Mouse (Mus musculus): ENCODE measurements around the gene Tagln2. TPM values are rescaled to one million over a fixed set of nuclear protein-coding genes. Genes with fewer than 3 reads are reported as not detected.

Gene Tagln2
- polyA plus RNA-seq, 1 experiment from 2014 or later = 82.5 TPM

DNA sequence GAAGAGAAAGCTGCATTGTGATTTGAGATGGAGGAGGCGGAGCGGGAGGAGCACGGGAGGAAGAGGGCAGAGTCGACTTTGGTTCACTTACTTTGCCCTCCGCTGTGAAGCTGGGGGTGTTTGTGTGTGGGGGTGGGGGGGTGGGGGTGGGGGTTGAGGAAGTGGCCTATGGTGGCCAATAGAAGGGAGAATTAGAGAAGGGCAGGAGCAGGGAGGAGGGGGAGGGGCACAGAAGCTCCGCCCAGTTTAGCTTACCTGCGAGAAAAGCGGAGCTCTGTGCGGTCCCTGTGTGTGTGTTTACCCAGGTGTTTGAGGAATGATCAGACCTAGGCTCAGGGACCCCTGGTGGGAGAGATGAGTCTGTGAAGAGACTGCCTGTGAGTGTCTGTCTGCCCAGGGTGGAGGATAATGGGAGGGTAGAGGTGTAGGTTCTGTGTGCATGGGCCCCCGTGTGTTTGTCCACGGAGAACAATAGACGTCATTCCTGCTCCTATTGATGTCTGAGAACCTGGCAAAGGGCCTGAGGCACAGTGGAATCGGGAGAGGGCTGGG, 10.7 kb downstream of the Tagln2 start:
- peak; percentile 40 for DNase-seq (ENCODE audit: low spot score)
- Histone ChIP-seq H3K4me1 (peaks cover 39% of the 10 kb centered on the region), H3K27me3 (replicated peaks; ENCODE audit: low read depth, poor library complexity, severe bottlenecking) (0 out of 2 replicates have a peak, but pooled peaks cover 3% of the 10 kb centered on the region), H3K4me3 (peak overlapping the region; percentile 30), H3K27ac (replicated peaks) (peak overlapping the region; percentile 40), H3K9me3 (no peaks in the 10 kb centered on the region), H3K36me3 (replicated peaks) (peaks cover 9% of the 10 kb centered on the region; the same call in 1 of the 2 replicates)
- WGBS = 24% methylated on average over 13 of the region's 13 CpGs

GRCm38 (mm10) chr1:172512962-172513361, 13.1 kb downstream of the Tagln2 start:
- 26% methylated on average over 13 of the region's 13 CpGs for WGBS
- Histone ChIP-seq H3K36me3 (replicated peaks) (no peaks in the 10 kb centered on the region), H3K4me1 (peaks cover 35% of the 10 kb centered on the region), H3K27ac (replicated peaks) (peak overlapping the region; percentile 78), H3K27me3 (replicated peaks; ENCODE audit: low read depth, poor library complexity, severe bottlenecking) (0 out of 2 replicates have a peak, but pooled peaks cover 3% of the 10 kb centered on the region), H3K9me3 (peaks cover 6% of the 10 kb centered on the region; the same call in 1 of the 2 replicates), H3K4me3 (0 out of 2 replicates have a peak overlapping the region, but pooled peaks have one; percentile 21)
- DNase-seq (ENCODE audit: low spot score) = peak; percentile 51

- peak; percentile 38 for DNase-seq (ENCODE audit: low spot score)
- peaks cover 6% of the 10 kb centered on the region; the same call in 1 of the 2 replicates for H3K9me3 ChIP-seq
- H3K36me3 ChIP-seq (replicated peaks) = no peaks in the 10 kb centered on the region
- peaks cover 35% of the 10 kb centered on the region for H3K4me1 ChIP-seq
- H3K27me3 ChIP-seq (replicated peaks; ENCODE audit: low read depth, poor library complexity, severe bottlenecking) = 0 out of 2 replicates have a peak, but pooled peaks cover 3% of the 10 kb centered on the region
- H3K4me3 ChIP-seq = no peak overlapping the region
- 80% methylated on average over 17 of the region's 17 CpGs for WGBS
- H3K27ac ChIP-seq (replicated peaks) = peak overlapping the region; percentile 78; the same call in 1 of the 2 replicates
Observed at GRCm38 (mm10) chr1:172513525-172514212, 13.8 kb downstream of the Tagln2 start.

DNA sequence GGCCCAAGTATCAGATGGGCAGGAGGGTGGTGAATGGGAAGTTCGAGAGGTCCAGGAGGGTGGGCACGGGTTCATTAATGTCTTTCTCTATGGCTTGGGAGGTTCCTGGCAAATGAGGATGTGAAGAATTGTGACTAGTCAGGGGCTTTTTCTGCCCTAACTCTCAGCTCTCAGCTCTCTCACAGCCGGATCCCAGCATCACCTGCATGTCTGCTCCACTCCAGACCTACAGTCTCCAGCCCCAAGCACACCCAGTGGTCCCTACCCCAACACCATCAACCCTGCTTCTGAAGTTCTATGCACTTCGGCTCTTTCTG, 14.3 kb downstream of the Tagln2 start:
- Histone ChIP-seq H3K36me3 (replicated peaks) (no peaks in the 10 kb centered on the region), H3K9me3 (peaks cover 6% of the 10 kb centered on the region; the same call in 1 of the 2 replicates), H3K27ac (replicated peaks) (no peak overlapping the region; the same call in 1 of the 2 replicates), H3K27me3 (replicated peaks; ENCODE audit: low read depth, poor library complexity, severe bottlenecking) (0 out of 2 replicates have a peak, but pooled peaks cover 3% of the 10 kb centered on the region), H3K4me3 (no peak overlapping the region), H3K4me1 (peaks cover 35% of the 10 kb centered on the region)
- no peak for DNase-seq (ENCODE audit: low spot score)
- 84% methylated on average over 4 of the region's 4 CpGs for WGBS

GRCm38 (mm10) chr1:172514551-172515268, 14.9 kb downstream of the Tagln2 start:
- no peak overlapping the region for H3K4me3 ChIP-seq
- no peak for DNase-seq (ENCODE audit: low spot score)
- peaks cover 6% of the 10 kb centered on the region; the same call in 1 of the 2 replicates for H3K9me3 ChIP-seq
- H3K27ac ChIP-seq (replicated peaks) = no peak overlapping the region; the same call in 1 of the 2 replicates
- H3K36me3 ChIP-seq (replicated peaks) = no peaks in the 10 kb centered on the region
- peaks cover 34% of the 10 kb centered on the region for H3K4me1 ChIP-seq
- 78% methylated on average over 7 of the region's 7 CpGs for WGBS
- H3K27me3 ChIP-seq (replicated peaks; ENCODE audit: low read depth, poor library complexity, severe bottlenecking) = peaks cover 5% of the 10 kb centered on the region; the same call in 1 of the 2 replicates

DNA sequence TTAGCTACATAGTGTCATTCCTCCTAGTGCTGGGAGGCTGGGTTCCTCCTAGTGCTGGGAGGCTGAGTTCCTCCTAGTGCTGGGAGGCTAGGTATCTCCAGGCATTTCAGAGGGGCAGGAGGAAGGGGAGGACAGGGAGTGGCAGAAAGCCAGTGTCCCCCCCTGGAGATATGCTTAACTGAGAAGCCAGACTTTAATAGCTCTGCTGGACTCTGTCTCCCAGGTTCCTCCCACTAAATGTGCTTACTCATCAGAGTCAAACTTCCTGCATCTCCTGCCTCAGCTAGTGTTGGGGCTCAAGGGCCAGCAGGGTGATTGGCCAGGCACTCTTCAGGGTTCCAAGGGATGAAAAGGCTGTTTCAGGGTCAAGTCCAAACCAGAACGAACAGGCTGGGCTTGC, 15.5 kb downstream of the Tagln2 start:
- H3K36me3 ChIP-seq (replicated peaks) = no peaks in the 10 kb centered on the region
- H3K4me1 ChIP-seq = peaks cover 35% of the 10 kb centered on the region
- 72% methylated on average over 1 of the region's 1 CpGs for WGBS
- H3K27me3 ChIP-seq (replicated peaks; ENCODE audit: low read depth, poor library complexity, severe bottlenecking) = peaks cover 10% of the 10 kb centered on the region; the same call in 1 of the 2 replicates
- no peak overlapping the region for H3K4me3 ChIP-seq
- no peak overlapping the region for H3K27ac ChIP-seq (replicated peaks)
- no peak for DNase-seq (ENCODE audit: low spot score)
- H3K9me3 ChIP-seq = peaks cover 6% of the 10 kb centered on the region; the same call in 1 of the 2 replicates

DNA sequence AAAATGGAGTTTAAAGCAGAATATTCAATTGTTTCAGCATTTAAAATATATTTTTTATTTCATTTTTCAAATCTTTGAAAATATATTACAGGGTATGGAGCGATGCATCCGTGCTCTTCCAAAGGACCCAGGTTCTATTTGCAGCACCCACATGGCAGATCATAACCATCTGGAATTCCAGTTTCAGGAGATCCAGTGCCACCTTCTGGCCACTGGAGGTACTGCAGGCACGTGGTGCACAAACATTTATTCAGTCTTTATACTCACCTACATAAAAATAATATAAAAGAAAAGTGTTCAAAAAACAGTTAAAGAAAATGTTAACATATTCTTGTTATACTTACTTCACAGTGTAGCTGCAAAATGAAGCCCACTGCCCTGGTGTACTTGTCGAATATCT, 18.2 kb downstream of the Tagln2 start:
- Histone ChIP-seq H3K36me3 (replicated peaks) (no peaks in the 10 kb centered on the region), H3K9me3 (peaks cover 6% of the 10 kb centered on the region; the same call in 1 of the 2 replicates), H3K4me3 (no peak overlapping the region), H3K4me1 (peaks cover 33% of the 10 kb centered on the region), H3K27ac (replicated peaks) (no peak overlapping the region), H3K27me3 (replicated peaks; ENCODE audit: low read depth, poor library complexity, severe bottlenecking) (peaks cover 16% of the 10 kb centered on the region; the same call in 1 of the 2 replicates)
- no peak for DNase-seq (ENCODE audit: low spot score)
- 75% methylated on average over 4 of the region's 4 CpGs for WGBS

DNA sequence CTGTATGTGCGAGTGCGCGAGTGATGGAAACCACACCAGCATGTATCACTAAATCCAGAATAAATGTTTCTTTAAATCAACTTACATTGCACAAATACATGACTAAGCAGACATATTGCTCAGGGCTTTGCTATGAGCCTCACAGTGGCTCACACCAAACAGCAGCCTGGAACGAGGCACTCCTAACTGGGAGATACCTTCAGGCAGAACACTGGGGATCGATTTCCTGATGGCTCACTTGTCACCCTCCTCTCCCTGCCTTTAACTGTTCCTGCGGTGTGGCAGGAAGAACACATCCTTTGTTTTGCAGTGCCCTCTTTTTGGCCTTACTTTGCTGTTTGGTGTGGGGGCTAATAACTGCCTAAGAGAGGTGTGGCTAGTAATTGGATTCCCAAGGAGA, 19.8 kb downstream of the Tagln2 start:
- Histone ChIP-seq H3K27me3 (replicated peaks; ENCODE audit: low read depth, poor library complexity, severe bottlenecking) (peaks cover 13% of the 10 kb centered on the region; the same call in 1 of the 2 replicates), H3K27ac (replicated peaks) (peak overlapping the region; percentile 71; the same call in 1 of the 2 replicates), H3K9me3 (peaks cover 6% of the 10 kb centered on the region; the same call in 1 of the 2 replicates), H3K36me3 (replicated peaks) (no peaks in the 10 kb centered on the region), H3K4me1 (peaks cover 25% of the 10 kb centered on the region), H3K4me3 (no peak overlapping the region)
- DNase-seq (ENCODE audit: low spot score) = no peak
- 57% methylated on average over 6 of the region's 6 CpGs for WGBS

GRCm38 (mm10) chr1:172520576-172521440, 21.0 kb downstream of the Tagln2 start, which contains the start of gene Cfap45:
Gene Cfap45, plus strand, starts transcription at chr1:172520801.
- H3K36me3 ChIP-seq (replicated peaks) = no peaks in the 10 kb centered on the region
- DNase-seq (ENCODE audit: low spot score) = peak; percentile 95
- peaks cover 6% of the 10 kb centered on the region; the same call in 1 of the 2 replicates for H3K9me3 ChIP-seq
- H3K27ac ChIP-seq (replicated peaks) = peak within 1 kb of the TSS; percentile 71
- peak within 1 kb of the TSS; percentile 48 for H3K4me3 ChIP-seq
- H3K27me3 ChIP-seq (replicated peaks; ENCODE audit: low read depth, poor library complexity, severe bottlenecking) = peaks cover 13% of the 10 kb centered on the region; the same call in 1 of the 2 replicates
- peaks cover 33% of the 10 kb centered on the region for H3K4me1 ChIP-seq
- 3% methylated on average over 28 of the region's 28 CpGs for WGBS

DNA sequence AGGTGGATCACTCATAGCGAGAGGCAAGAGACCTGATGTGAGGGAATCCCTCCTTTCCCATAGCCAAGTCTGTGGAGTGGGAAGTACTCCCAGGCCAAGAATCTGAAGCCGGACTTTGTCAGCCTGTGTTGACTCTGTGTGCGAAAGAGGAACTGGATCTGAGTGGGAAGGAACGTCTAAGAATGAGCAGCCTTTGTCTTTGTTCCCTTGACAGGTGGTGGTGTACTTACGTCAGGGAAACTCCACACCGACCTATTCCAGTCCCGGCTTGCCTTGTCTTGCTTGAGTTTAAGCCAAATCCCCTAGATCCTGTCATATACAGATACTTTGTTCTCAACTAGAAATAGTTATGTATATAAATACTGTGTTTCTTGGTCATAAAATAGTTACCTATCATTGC, 22.7 kb downstream of the Tagln2 start:
- H3K27ac ChIP-seq (replicated peaks) = no peak overlapping the region
- 63% methylated on average over 7 of the region's 7 CpGs for WGBS
- no peaks in the 10 kb centered on the region for H3K36me3 ChIP-seq (replicated peaks)
- H3K4me3 ChIP-seq = no peak overlapping the region
- H3K9me3 ChIP-seq = peaks cover 2% of the 10 kb centered on the region; the same call in 1 of the 2 replicates
- H3K4me1 ChIP-seq = peaks cover 38% of the 10 kb centered on the region
- H3K27me3 ChIP-seq (replicated peaks; ENCODE audit: low read depth, poor library complexity, severe bottlenecking) = peaks cover 30% of the 10 kb centered on the region
- no peak for DNase-seq (ENCODE audit: low spot score)

DNA sequence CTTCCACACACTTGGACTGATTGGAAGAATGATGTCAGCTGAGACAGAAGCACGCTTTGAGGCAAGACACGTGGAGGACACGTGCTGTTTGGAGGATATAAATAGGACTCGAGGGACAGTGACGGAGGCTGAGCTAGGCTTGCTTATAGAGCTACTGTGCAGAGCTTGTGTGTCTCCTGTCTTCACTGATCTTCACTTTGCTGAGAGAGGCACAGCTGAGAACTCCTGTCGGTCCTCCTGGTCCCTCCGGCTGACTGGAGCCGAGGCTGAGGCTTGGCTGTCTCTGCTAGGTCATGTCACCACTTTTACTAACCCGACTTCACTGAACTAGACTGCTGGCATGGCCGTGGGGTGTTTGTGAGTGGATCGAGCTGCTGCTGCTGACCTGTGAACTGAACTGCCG, 23.9 kb downstream of the Tagln2 start:
- WGBS = 73% methylated on average over 12 of the region's 12 CpGs
- no peak for DNase-seq (ENCODE audit: low spot score)
- H3K27me3 ChIP-seq (replicated peaks; ENCODE audit: low read depth, poor library complexity, severe bottlenecking) = peaks cover 36% of the 10 kb centered on the region

More for the DNA sequence above, 23.9 kb downstream of the Tagln2 start:
- no peaks in the 10 kb centered on the region for H3K36me3 ChIP-seq (replicated peaks)
- no peak overlapping the region for H3K4me3 ChIP-seq
- H3K27ac ChIP-seq (replicated peaks) = no peak overlapping the region
- peaks cover 38% of the 10 kb centered on the region for H3K4me1 ChIP-seq
- H3K9me3 ChIP-seq = no peaks in the 10 kb centered on the region
